Mouse (Mus musculus) liver, embryonic 14 days (tissue): ENCODE data around the gene Crym. TPM values are rescaled to one million over a fixed set of nuclear protein-coding genes. Genes with fewer than 3 reads are reported as not detected.

Source experiments
- polyA plus RNA-seq: library from polyadenylated mRNA; depleted of rRNA; stranded (reverse); fragments of >200 nt; gene quantifications from 2 replicates; pipeline ENCODE4 v1.2.3, GENCODE M21; 2012; rRNA removed

Gene Crym
- polyA plus RNA-seq: 0.05 and 0.28 TPM in 2 replicates

GRCm38 (mm10) chr7:120201771-120202170 lies at the start of gene Crym:
Crym (minus strand) TSS chr7:120202111.

GRCm38 (mm10) chr7:120203789-120204188 lies 1.9 kb upstream of the Crym start, which contains the start of gene Abca14:
Abca14 (plus strand) TSS chr7:120203961.

GRCm38 (mm10) chr7:120173603-120174244 lies 28.2 kb downstream of the Crym start, which contains the start of gene Anks4b:
Anks4b (plus strand) TSS chr7:120173858.

GRCm38 (mm10) chr7:120145191-120145590 lies 56.7 kb downstream of the Crym start, which contains the start of gene Zp2:
Zp2 (minus strand) TSS chr7:120145291.

Other genes with a start within 250 kb of the Crym start
- gene Dnah3, start 106.8 kb downstream of the Crym start, polyA plus RNA-seq: not detected in 2 replicates
- gene Tmem159, start 99.8 kb downstream of the Crym start, polyA plus RNA-seq: 0.85 and 0.86 TPM in 2 replicates
- 0.03 TPM in 1 of 2 replicates, not detected in the other for gene Zp2, start 56.8 kb downstream of the Crym start, polyA plus RNA-seq
- gene Anks4b, start 28.3 kb downstream of the Crym start, polyA plus RNA-seq: 3.8 and 3.9 TPM in 2 replicates
- 0.02 and 0.10 TPM in 2 replicates for gene Abca14, start 1.9 kb upstream of the Crym start, polyA plus RNA-seq
- not detected in 2 replicates for gene Abca15, start 126.6 kb upstream of the Crym start, polyA plus RNA-seq
- not detected in 2 replicates for gene Abca16, start 207.5 kb upstream of the Crym start, polyA plus RNA-seq